Mouse (Mus musculus) MEL (cell line): ENCODE data around the gene Ciita. TPM values are rescaled to one million over a fixed set of nuclear protein-coding genes. Genes with fewer than 3 reads are reported as not detected.

Experiments used
- DNase-seq: peaks from one replicate; pipeline ENCODE4 v3.0.0; 2011; ENCODE audit warnings: low read depth, low spot score
- H3K27ac ChIP-seq: 2 replicates; pipeline ENCODE4 v1.5.1; 2012; ENCODE audit warnings: low read depth, mild to moderate bottlenecking, control low read depth, low read length, moderate library complexity; ENCODE audit not compliant: control insufficient read depth
- H3K27me3 ChIP-seq, 2 experiments: fragments of 150-350 bp in 1 of 2; sonication (generic) in 1 of 2; 2 replicates each; pipeline ENCODE4 v1.6.1; 2012; ENCODE audit warnings: low read length in 2 of 2, mild to moderate bottlenecking in 2 of 2, improper control_type of control experiment in 1 of 2, moderate library complexity in 1 of 2; ENCODE audit not compliant: insufficient read depth in 2 of 2, control insufficient read depth in 1 of 2
- H3K36me3 ChIP-seq, 2 experiments: 2 replicates each; pipeline ENCODE4 v1.6.1; 2012 to 2014; ENCODE audit warnings: low read length in 2 of 2, improper control_type of control experiment in 1 of 2, inconsistent platforms in 1 of 2, mild to moderate bottlenecking in 1 of 2; ENCODE audit not compliant: insufficient read depth in 2 of 2, control insufficient read depth in 1 of 2
- H3K4me1 ChIP-seq, 2 experiments: fragments of 150-350 bp in 1 of 2; sonication (generic) in 1 of 2; 2 replicates each; pipeline ENCODE4 v1.6.1; 2012; ENCODE audit warnings: low read length in 2 of 2, improper control_type of control experiment in 1 of 2, mild to moderate bottlenecking in 1 of 2; ENCODE audit not compliant: insufficient read depth in 2 of 2, control insufficient read depth in 1 of 2
- H3K4me3 ChIP-seq, 2 experiments: fragments of 150-350 bp in 1 of 2; sonication (generic) in 1 of 2; 2 replicates each; pipeline ENCODE4 v1.5.1; 2012; ENCODE audit warnings: low read depth in 2 of 2, low read length in 2 of 2, mild to moderate bottlenecking in 2 of 2, moderate library complexity in 2 of 2, control low read depth in 1 of 2, improper control_type of control experiment in 1 of 2; ENCODE audit not compliant: control insufficient read depth in 1 of 2, insufficient read depth in 1 of 2
- H3K79me2 ChIP-seq: 2 replicates; pipeline ENCODE4 v1.6.1; 2012; ENCODE audit warnings: mild to moderate bottlenecking, low read length, moderate library complexity; ENCODE audit not compliant: control insufficient read depth, poor library complexity, insufficient read depth
- H3K9ac ChIP-seq: 2 replicates; pipeline ENCODE4 v1.6.1; 2012; ENCODE audit warnings: low read depth, mild to moderate bottlenecking, control low read depth, low read length, moderate library complexity; ENCODE audit not compliant: control insufficient read depth, poor library complexity, severe bottlenecking
- H3K9me3 ChIP-seq: fragments of 150-350 bp; sonication (generic); replicated peaks from 2 replicates; pipeline ENCODE4 v1.6.1; 2012; ENCODE audit warnings: mild to moderate bottlenecking, low read length, improper control_type of control experiment, moderate library complexity; ENCODE audit not compliant: insufficient read depth
- CHD2 ChIP-seq: IDR thresholded peaks from 2 replicates; pipeline ENCODE4 v1.6.1; 2011; ENCODE audit warnings: low read length, improper control_type of control experiment
- CTCF ChIP-seq, 3 experiments: IDR thresholded peaks in 2 of 3; conservative IDR thresholded peaks in 1 of 3; 2 replicates each; pipeline ENCODE4 v1.5.1; 2011 to 2012; ENCODE audit warnings: low read length in 3 of 3, low read depth in 2 of 3, mild to moderate bottlenecking in 2 of 3, improper control_type of control experiment in 1 of 3, inconsistent platforms in 1 of 3, mixed read lengths in 1 of 3, moderate library complexity in 1 of 3; ENCODE audit not compliant: control insufficient read depth in 1 of 3, insufficient read depth in 1 of 3, poor library complexity in 1 of 3, severe bottlenecking in 1 of 3
- ELF1 ChIP-seq: IDR thresholded peaks from 2 replicates; pipeline ENCODE4 v1.6.1; 2014; ENCODE audit warnings: low read depth, mild to moderate bottlenecking, inconsistent platforms, low read length, improper control_type of control experiment, moderate library complexity
- EP300 ChIP-seq, 2 experiments: IDR thresholded peaks; 2 replicates each; pipeline ENCODE4 v1.6.1; 2011; ENCODE audit warnings: improper control_type of control experiment in 2 of 2, low read length in 2 of 2, low read depth in 1 of 2, mild to moderate bottlenecking in 1 of 2
- JUND ChIP-seq: IDR thresholded peaks from 2 replicates; pipeline ENCODE4 v1.6.1; 2011; ENCODE audit warnings: low read depth, mild to moderate bottlenecking, improper control_type of control experiment, low read length
- MAZ ChIP-seq: IDR thresholded peaks from 2 replicates; pipeline ENCODE4 v1.6.1; 2012; ENCODE audit warnings: low read depth, mild to moderate bottlenecking, inconsistent platforms, low read length, improper control_type of control experiment
- POLR2AphosphoS5 ChIP-seq: IDR thresholded peaks from 2 replicates; pipeline ENCODE4 v1.6.1; 2012; ENCODE audit warnings: low read depth, borderline replicate concordance, mild to moderate bottlenecking, inconsistent platforms, low read length, moderate library complexity, mixed read lengths
- RAD21 ChIP-seq: IDR thresholded peaks from 2 replicates; pipeline ENCODE4 v1.6.1; 2011; ENCODE audit warnings: mild to moderate bottlenecking, low read depth, low read length, improper control_type of control experiment
- RCOR1 ChIP-seq: IDR thresholded peaks from 2 replicates; pipeline ENCODE4 v1.6.1; 2012; ENCODE audit warnings: low read depth, mild to moderate bottlenecking, inconsistent platforms, low read length, improper control_type of control experiment
- TAL1 ChIP-seq: IDR thresholded peaks from 2 replicates; pipeline ENCODE4 v1.6.1; 2012; ENCODE audit warnings: mild to moderate bottlenecking, inconsistent platforms, low read length, moderate library complexity, mixed read lengths
- ZC3H11A ChIP-seq: IDR thresholded peaks from 2 replicates; pipeline ENCODE4 v1.6.1; 2012; ENCODE audit warnings: low read depth, mild to moderate bottlenecking, inconsistent platforms, low read length, improper control_type of control experiment
- ZMIZ1 ChIP-seq: IDR thresholded peaks from 2 replicates; pipeline ENCODE4 v1.6.1; 2012; ENCODE audit warnings: low read depth, mild to moderate bottlenecking, inconsistent platforms, low read length, improper control_type of control experiment, moderate library complexity
- ZNF384 ChIP-seq: IDR thresholded peaks from 2 replicates; pipeline ENCODE4 v1.6.1; 2012; ENCODE audit warnings: low read depth, mild to moderate bottlenecking, inconsistent platforms, low read length, improper control_type of control experiment
- polyA plus RNA-seq, 2 experiments: library from polyadenylated mRNA; stranded (reverse) in 1 of 2; unstranded in 1 of 2; fragments of >175 nt in 1 of 2; fragments of >200 nt in 1 of 2; gene quantifications; 2 replicates each; pipeline versions ENCODE4 v1.2.1 to v1.2.4; 2012; ENCODE audit warnings: low replicate concordance in 2 of 2, low read depth in 1 of 2; ENCODE audit not compliant: insufficient read length in 2 of 2, insufficient read depth in 1 of 2, missing spikeins in 1 of 2
- total RNA-seq: library from RNA; depleted of rRNA; stranded (reverse); fragments of 300-350 nt; gene quantifications from 2 replicates; pipeline ENCODE4 v1.2.3, GENCODE M21; 2012

Ciita gene
- total and polyA plus RNA-seq, 3 experiments, result 0.04 TPM; not detected in 2

- H3K9ac ChIP-seq, result no peak overlapping the region
- H3K4me3 ChIP-seq, result no peak overlapping the region
- H3K79me2 ChIP-seq, result no peaks in the 10 kb centered on the region
- H3K36me3 ChIP-seq, result no peaks in the 10 kb centered on the region
- H3K4me1 ChIP-seq, result 0 out of 4 replicates have a peak, but pooled peaks cover 0 to 5% of the 10 kb centered on the region in 2 experiments
- H3K27me3 ChIP-seq, result no peaks in the 10 kb centered on the region
- H3K27ac ChIP-seq, result no peak overlapping the region
- no peaks in the 10 kb centered on the region for H3K9me3 ChIP-seq
- DNase-seq, result no peak
- TF ChIP-seq CTCF (IDR thresholded peaks at IDR 0.05 in 2 of 3, conservative IDR thresholded peaks at IDR 0.05 in 1 of 3; ENCODE audit: control insufficient read depth in 1 of 3, insufficient read depth in 1 of 3, low read depth in 2 of 3, low read length in 3 of 3, poor library complexity in 1 of 3, severe bottlenecking in 1 of 3) (peak in 1 of 3 experiments; percentile 12; a peak in 1 of 6 replicates), ZNF384 (no peak)
Observed at GRCm38 (mm10) chr16:10527046-10527644, 47.3 kb downstream of the Ciita start.

GRCm38 (mm10) chr16:10528382-10528781 lies 48.5 kb downstream of the Ciita start:
- H3K4me1 ChIP-seq, result 0 out of 4 replicates have a peak, but pooled peaks cover 0 to 5% of the 10 kb centered on the region in 2 experiments
- H3K4me3 ChIP-seq, result no peak overlapping the region
- H3K36me3 ChIP-seq, result no peaks in the 10 kb centered on the region

GRCm38 (mm10) chr16:10530179-10530578 lies 50.3 kb downstream of the Ciita start:
- Histone ChIP-seq H3K9me3 (no peaks in the 10 kb centered on the region), H3K79me2 (no peaks in the 10 kb centered on the region), H3K4me1 (no peaks in the 10 kb centered on the region), H3K36me3 (no peaks in the 10 kb centered on the region), H3K4me3 (no peak overlapping the region), H3K27ac (no peak overlapping the region), H3K9ac (no peak overlapping the region), H3K27me3 (no peaks in the 10 kb centered on the region)
- TF ChIP-seq CTCF (IDR thresholded peaks at IDR 0.05 in 2 of 3, conservative IDR thresholded peaks at IDR 0.05 in 1 of 3; ENCODE audit: control insufficient read depth in 1 of 3, insufficient read depth in 1 of 3, low read depth in 2 of 3, low read length in 3 of 3, poor library complexity in 1 of 3, severe bottlenecking in 1 of 3) (no peak), ZC3H11A (no peak), EP300 (IDR thresholded peaks at IDR 0.05; ENCODE audit: low read depth in 1 of 2, low read length in 2 of 2) (no peak), TAL1 (no peak)
- DNase-seq, result no peak

More at GRCm38 (mm10) chr16:10528382-10528781, 48.5 kb downstream of the Ciita start:
- Histone ChIP-seq H3K9me3 (no peaks in the 10 kb centered on the region), H3K27ac (no peak overlapping the region), H3K27me3 (no peaks in the 10 kb centered on the region), H3K79me2 (no peaks in the 10 kb centered on the region)
- TF ChIP-seq RCOR1, result no peak
- TF ChIP-seq ZMIZ1, result no peak
- TF ChIP-seq CHD2, result no peak
- no peak for TF ChIP-seq JUND
- no peak for TF ChIP-seq ELF1
- no peak for TF ChIP-seq RAD21
- TF ChIP-seq ZNF384, result no peak
- TF ChIP-seq POLR2AphosphoS5, result no peak
- TF ChIP-seq MAZ, result no peak
- TF ChIP-seq, all 39 proteins: peak for 0
- DNase-seq, result no peak
- no peak overlapping the region for H3K9ac ChIP-seq
